Mouse (Mus musculus): ENCODE data around the gene Gm10518. TPM values are rescaled to one million over a fixed set of nuclear protein-coding genes. Genes with fewer than 3 reads are reported as not detected.
A peak's percentile ranks its signal among the peaks of the same experiment; 100 is the strongest.

Gene Gm10518
- polyA plus RNA-seq, 1 experiment from 2014 or later: 0.20 TPM

GRCm38 (mm10) chr1:179787281-179787680 lies 15.9 kb upstream of the Gm10518 start:
- ATAC-seq (ENCODE audit: insufficient number of reproducible peaks, insufficient read depth, low FRiP score, low read depth): no peak
- 69% methylated on average over 4 of the region's 4 CpGs for WGBS
- Histone ChIP-seq H3K27ac (replicated peaks in 1 of 2; ENCODE audit: control insufficient read depth in 1 of 2, insufficient read depth in 1 of 2, low read depth in 2 of 2, low read length in 2 of 2) (no peak overlapping the region), H3K4me3 (ENCODE audit: control insufficient read depth in 1 of 2, insufficient read depth in 1 of 2, low read depth in 1 of 2, low read length in 2 of 2) (no peak overlapping the region), H3K36me3 (ENCODE audit: control insufficient read depth, insufficient read depth, low read length) (peaks cover 97% of the 10 kb centered on the region), H3K4me2 (ENCODE audit: low read length) (no peak overlapping the region), H3K9me3 (ENCODE audit: control insufficient read depth, low read length) (no peaks in the 10 kb centered on the region), H3K4me1 (ENCODE audit: control insufficient read depth in 2 of 2, insufficient read depth in 2 of 2, low read length in 2 of 2) (no peaks in the 10 kb centered on the region), H3K9ac (ENCODE audit: low read length) (no peak overlapping the region), H3K27me3 (ENCODE audit: control insufficient read depth, insufficient read depth, low read length) (no peaks in the 10 kb centered on the region)

- no peak overlapping the region for H3K4me2 ChIP-seq (ENCODE audit: low read length)
- H3K36me3 ChIP-seq (ENCODE audit: control insufficient read depth, insufficient read depth, low read length): peaks cover 50% of the 10 kb centered on the region
- H3K4me3 ChIP-seq (ENCODE audit: control insufficient read depth in 1 of 2, insufficient read depth in 1 of 2, low read depth in 1 of 2, low read length in 2 of 2): no peak overlapping the region
- no peak for ATAC-seq (ENCODE audit: insufficient number of reproducible peaks, insufficient read depth, low FRiP score, low read depth)
- H3K27ac ChIP-seq (replicated peaks in 1 of 2; ENCODE audit: control insufficient read depth in 1 of 2, insufficient read depth in 1 of 2, low read depth in 2 of 2, low read length in 2 of 2): no peak overlapping the region
- H3K4me1 ChIP-seq (ENCODE audit: control insufficient read depth in 2 of 2, insufficient read depth in 2 of 2, low read length in 2 of 2): peaks cover 0 to 15% of the 10 kb centered on the region in 2 experiments; a peak in 2 of 4 replicates
- no peaks in the 10 kb centered on the region for H3K27me3 ChIP-seq (ENCODE audit: control insufficient read depth, insufficient read depth, low read length)
- H3K9me3 ChIP-seq (ENCODE audit: control insufficient read depth, low read length): no peaks in the 10 kb centered on the region
- no peak overlapping the region for H3K9ac ChIP-seq (ENCODE audit: low read length)
Observed at GRCm38 (mm10) chr1:179798794-179799193, 4.4 kb upstream of the Gm10518 start.

- no peaks in the 10 kb centered on the region for H3K9me3 ChIP-seq (ENCODE audit: control insufficient read depth, low read length)
- no peaks in the 10 kb centered on the region for H3K27me3 ChIP-seq (ENCODE audit: control insufficient read depth, insufficient read depth, low read length)
- 0% methylated on average over 56 of the region's 56 CpGs for WGBS
- H3K4me2 ChIP-seq (ENCODE audit: low read length): peak within 1 kb of the TSS; percentile 81
- H3K36me3 ChIP-seq (ENCODE audit: control insufficient read depth, insufficient read depth, low read length): peaks cover 5% of the 10 kb centered on the region; the same call in 1 of the 2 replicates
- H3K9ac ChIP-seq (ENCODE audit: low read length): peak within 1 kb of the TSS; percentile 96
- peaks cover 3 to 18% of the 10 kb centered on the region in 2 experiments; a peak in 3 of 4 replicates for H3K4me1 ChIP-seq (ENCODE audit: control insufficient read depth in 2 of 2, insufficient read depth in 2 of 2, low read length in 2 of 2)
- H3K4me3 ChIP-seq (ENCODE audit: control insufficient read depth in 1 of 2, insufficient read depth in 1 of 2, low read depth in 1 of 2, low read length in 2 of 2): peak within 1 kb of the TSS; percentile 93 to 94
- ATAC-seq (ENCODE audit: insufficient number of reproducible peaks, insufficient read depth, low FRiP score, low read depth): peak; percentile 97
- H3K27ac ChIP-seq (replicated peaks in 1 of 2; ENCODE audit: control insufficient read depth in 1 of 2, insufficient read depth in 1 of 2, low read depth in 2 of 2, low read length in 2 of 2): peak within 1 kb of the TSS; percentile 96 to 98
Observed at GRCm38 (mm10) chr1:179803513-179804139, 450 bp downstream of the Gm10518 start, which contains the start of gene Ahctf1. TSS of gene Ahctf1 (minus strand) at chr1:179803680.

DNA sequence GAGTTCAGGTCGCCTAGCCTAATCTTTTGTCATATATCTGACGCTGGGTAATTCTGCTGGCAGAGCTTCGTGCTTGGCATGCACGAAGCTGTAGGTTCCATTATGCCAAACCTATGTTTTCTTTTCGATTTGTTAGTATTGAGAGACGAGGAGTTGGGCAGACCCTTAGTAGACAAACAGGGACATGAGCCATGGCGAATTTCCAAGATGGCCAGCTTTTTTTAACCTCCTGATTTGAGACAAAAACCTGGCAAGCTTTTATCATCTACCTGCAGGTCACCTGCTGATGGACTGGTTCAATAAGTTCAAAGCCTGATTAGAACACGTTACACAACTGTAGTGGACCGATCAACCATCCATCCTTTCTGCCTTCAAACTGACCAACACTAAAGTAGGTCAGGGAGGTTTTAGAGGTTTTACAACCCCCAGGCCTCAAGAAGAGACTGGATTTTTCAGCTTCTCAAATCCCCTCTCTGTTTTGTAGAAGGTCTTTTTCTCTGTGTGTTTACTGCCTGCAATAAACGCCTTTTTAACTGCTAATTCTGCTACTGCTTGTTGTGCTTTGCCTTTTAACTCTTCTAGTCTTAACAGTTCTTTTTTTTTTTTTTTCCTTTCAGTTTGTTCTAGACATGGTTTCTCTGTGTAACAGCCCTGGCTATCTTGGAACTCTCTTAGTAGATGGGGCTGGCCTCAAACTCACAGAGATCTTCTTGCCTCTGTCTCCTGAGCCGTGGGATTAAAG lies 1.1 kb downstream of the Gm10518 start:
- Histone ChIP-seq H3K9ac (ENCODE audit: low read length) (peak overlapping the region; percentile 96), H3K9me3 (ENCODE audit: control insufficient read depth, low read length) (no peaks in the 10 kb centered on the region), H3K4me3 (ENCODE audit: control insufficient read depth in 1 of 2, insufficient read depth in 1 of 2, low read depth in 1 of 2, low read length in 2 of 2) (peak overlapping the region; percentile 93 to 94), H3K27ac (replicated peaks in 1 of 2; ENCODE audit: control insufficient read depth in 1 of 2, insufficient read depth in 1 of 2, low read depth in 2 of 2, low read length in 2 of 2) (peak overlapping the region; percentile 96 to 98), H3K4me1 (ENCODE audit: control insufficient read depth in 2 of 2, insufficient read depth in 2 of 2, low read length in 2 of 2) (peaks cover 3 to 18% of the 10 kb centered on the region in 2 experiments; a peak in 3 of 4 replicates), H3K27me3 (ENCODE audit: control insufficient read depth, insufficient read depth, low read length) (no peaks in the 10 kb centered on the region), H3K4me2 (ENCODE audit: low read length) (peak overlapping the region; percentile 81), H3K36me3 (ENCODE audit: control insufficient read depth, insufficient read depth, low read length) (no peaks in the 10 kb centered on the region)
- no peak for ATAC-seq (ENCODE audit: insufficient number of reproducible peaks, insufficient read depth, low FRiP score, low read depth)
- 31% methylated on average over 11 of the region's 11 CpGs for WGBS

DNA sequence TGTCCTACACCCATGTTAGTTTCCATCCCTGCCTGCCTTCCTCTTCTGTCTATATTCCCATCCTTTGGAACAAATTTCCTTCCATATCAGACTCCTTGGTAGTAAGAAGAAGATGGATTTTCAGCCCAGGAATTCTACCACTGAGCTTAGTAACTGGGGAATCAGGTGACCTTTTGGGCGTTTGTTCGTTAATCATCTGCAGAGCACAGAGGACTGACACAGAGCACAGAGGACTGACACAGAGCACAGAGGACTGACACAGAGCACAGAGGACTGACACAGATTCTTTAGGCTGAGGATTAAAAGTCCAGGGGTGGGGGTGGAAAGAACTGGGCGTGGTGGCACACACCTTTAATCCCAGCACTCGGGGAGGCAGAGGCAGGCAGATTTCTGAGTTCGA lies 2.6 kb downstream of the Gm10518 start:
- WGBS: 77% methylated on average over 5 of the region's 5 CpGs
- H3K9ac ChIP-seq (ENCODE audit: low read length): no peak overlapping the region
- H3K9me3 ChIP-seq (ENCODE audit: control insufficient read depth, low read length): no peaks in the 10 kb centered on the region
- H3K4me1 ChIP-seq (ENCODE audit: control insufficient read depth in 2 of 2, insufficient read depth in 2 of 2, low read length in 2 of 2): peaks cover 3 to 18% of the 10 kb centered on the region in 2 experiments; a peak in 3 of 4 replicates
- no peak for ATAC-seq (ENCODE audit: insufficient number of reproducible peaks, insufficient read depth, low FRiP score, low read depth)
- no peaks in the 10 kb centered on the region for H3K27me3 ChIP-seq (ENCODE audit: control insufficient read depth, insufficient read depth, low read length)
- no peak overlapping the region for H3K27ac ChIP-seq (replicated peaks in 1 of 2; ENCODE audit: control insufficient read depth in 1 of 2, insufficient read depth in 1 of 2, low read depth in 2 of 2, low read length in 2 of 2)
- H3K4me3 ChIP-seq (ENCODE audit: control insufficient read depth in 1 of 2, insufficient read depth in 1 of 2, low read depth in 1 of 2, low read length in 2 of 2): no peak overlapping the region
- H3K36me3 ChIP-seq (ENCODE audit: control insufficient read depth, insufficient read depth, low read length): no peaks in the 10 kb centered on the region
- no peak overlapping the region for H3K4me2 ChIP-seq (ENCODE audit: low read length)

GRCm38 (mm10) chr1:179807468-179807867 lies 4.3 kb downstream of the Gm10518 start:
- H3K4me1 ChIP-seq (ENCODE audit: control insufficient read depth in 2 of 2, insufficient read depth in 2 of 2, low read length in 2 of 2): peaks cover 3% of the 10 kb centered on the region in 2 experiments; a peak in 1 of 4 replicates
- WGBS: 64% methylated on average over 4 of the region's 4 CpGs
- no peak for ATAC-seq (ENCODE audit: insufficient number of reproducible peaks, insufficient read depth, low FRiP score, low read depth)

DNA sequence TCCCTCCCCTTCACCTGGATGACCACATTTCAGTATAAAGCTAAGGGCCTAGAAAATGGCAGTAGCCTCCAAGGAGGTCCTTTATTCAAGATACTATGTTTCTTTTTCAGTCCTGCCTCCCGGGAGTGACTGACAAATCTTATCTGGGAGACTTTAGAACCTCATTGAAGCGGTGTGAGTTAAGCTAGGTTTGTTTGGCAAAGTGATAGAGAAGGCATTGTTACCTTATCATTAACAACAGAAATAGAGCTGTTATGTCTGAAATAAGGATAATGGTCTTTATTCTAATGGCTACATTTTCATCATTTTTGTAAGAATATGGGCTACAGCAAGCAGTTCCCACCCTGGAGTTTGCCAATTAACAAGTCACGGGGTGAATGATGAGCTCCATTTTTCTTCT lies 5.1 kb downstream of the Gm10518 start:
- Histone ChIP-seq H3K9me3 (ENCODE audit: control insufficient read depth, low read length) (no peaks in the 10 kb centered on the region), H3K4me2 (ENCODE audit: low read length) (no peak overlapping the region), H3K27ac (replicated peaks in 1 of 2; ENCODE audit: control insufficient read depth in 1 of 2, insufficient read depth in 1 of 2, low read depth in 2 of 2, low read length in 2 of 2) (no peak overlapping the region), H3K36me3 (ENCODE audit: control insufficient read depth, insufficient read depth, low read length) (no peaks in the 10 kb centered on the region), H3K9ac (ENCODE audit: low read length) (no peak overlapping the region), H3K4me1 (ENCODE audit: control insufficient read depth in 2 of 2, insufficient read depth in 2 of 2, low read length in 2 of 2) (peaks cover 3% of the 10 kb centered on the region in 2 experiments; a peak in 1 of 4 replicates), H3K27me3 (ENCODE audit: control insufficient read depth, insufficient read depth, low read length) (no peaks in the 10 kb centered on the region), H3K4me3 (ENCODE audit: control insufficient read depth in 1 of 2, insufficient read depth in 1 of 2, low read depth in 1 of 2, low read length in 2 of 2) (no peak overlapping the region)
- WGBS: 43% methylated on average over 3 of the region's 3 CpGs
- ATAC-seq (ENCODE audit: insufficient number of reproducible peaks, insufficient read depth, low FRiP score, low read depth): no peak

More at GRCm38 (mm10) chr1:179807468-179807867, 4.3 kb downstream of the Gm10518 start:
- no peak overlapping the region for H3K4me2 ChIP-seq (ENCODE audit: low read length)
- H3K27ac ChIP-seq (replicated peaks in 1 of 2; ENCODE audit: control insufficient read depth in 1 of 2, insufficient read depth in 1 of 2, low read depth in 2 of 2, low read length in 2 of 2): no peak overlapping the region
- no peak overlapping the region for H3K9ac ChIP-seq (ENCODE audit: low read length)
- H3K36me3 ChIP-seq (ENCODE audit: control insufficient read depth, insufficient read depth, low read length): no peaks in the 10 kb centered on the region
- H3K9me3 ChIP-seq (ENCODE audit: control insufficient read depth, low read length): no peaks in the 10 kb centered on the region
- no peaks in the 10 kb centered on the region for H3K27me3 ChIP-seq (ENCODE audit: control insufficient read depth, insufficient read depth, low read length)
- no peak overlapping the region for H3K4me3 ChIP-seq (ENCODE audit: control insufficient read depth in 1 of 2, insufficient read depth in 1 of 2, low read depth in 1 of 2, low read length in 2 of 2)

All from heart, embryonic 14.5 days (tissue).